Mouse (Mus musculus) natural killer cell, adult 2 months (primary cell): ENCODE measurements around the gene Grin2a.

Source experiments
- DNase-seq, 2 experiments: peaks; one replicate each; pipeline ENCODE4 v3.0.0; 2022; ENCODE audit warnings: low spot score in 2 of 2

The Grin2a gene

GRCm38 (mm10) chr16:9752600-9752999 lies 242.8 kb downstream of the Grin2a start:
- DNase-seq = no peak

- no peak for DNase-seq
Observed at GRCm38 (mm10) chr16:9751045-9751569, 244.3 kb downstream of the Grin2a start.

- no peak for DNase-seq
Observed at GRCm38 (mm10) chr16:9749661-9750060, 245.7 kb downstream of the Grin2a start.

GRCm38 (mm10) chr16:9742443-9742842 lies 252.9 kb downstream of the Grin2a start:
- no peak for DNase-seq

GRCm38 (mm10) chr16:9738679-9739078 lies 256.7 kb downstream of the Grin2a start:
- DNase-seq = no peak

GRCm38 (mm10) chr16:9737131-9737530 lies 258.2 kb downstream of the Grin2a start:
- DNase-seq = no peak

GRCm38 (mm10) chr16:9735365-9736080 lies 259.8 kb downstream of the Grin2a start:
- no peak for DNase-seq

GRCm38 (mm10) chr16:9727603-9728002 lies 267.8 kb downstream of the Grin2a start:
- no peak for DNase-seq

GRCm38 (mm10) chr16:9725578-9726113 lies 269.7 kb downstream of the Grin2a start:
- no peak for DNase-seq

GRCm38 (mm10) chr16:9711398-9711797 lies 284.0 kb downstream of the Grin2a start:
- DNase-seq = no peak

- DNase-seq = no peak
Observed at GRCm38 (mm10) chr16:9709921-9710320, 285.4 kb downstream of the Grin2a start.

- no peak for DNase-seq
Observed at GRCm38 (mm10) chr16:9697141-9697540, 298.2 kb downstream of the Grin2a start.

GRCm38 (mm10) chr16:9694081-9694480 lies 301.3 kb downstream of the Grin2a start:
- DNase-seq = no peak

- no peak for DNase-seq
Observed at GRCm38 (mm10) chr16:9688523-9689140, 306.7 kb downstream of the Grin2a start.

GRCm38 (mm10) chr16:9680572-9680971 lies 314.8 kb downstream of the Grin2a start:
- no peak for DNase-seq

GRCm38 (mm10) chr16:9679994-9680393 lies 315.4 kb downstream of the Grin2a start:
- no peak for DNase-seq

- DNase-seq = no peak
Observed at GRCm38 (mm10) chr16:9678750-9679149, 316.6 kb downstream of the Grin2a start.

- DNase-seq = no peak
Observed at GRCm38 (mm10) chr16:9672390-9672789, 323.0 kb downstream of the Grin2a start.

- DNase-seq = no peak
Observed at GRCm38 (mm10) chr16:9671222-9671621, 324.1 kb downstream of the Grin2a start.

GRCm38 (mm10) chr16:9670750-9671161 lies 324.6 kb downstream of the Grin2a start:
- no peak for DNase-seq

- no peak for DNase-seq
Observed at GRCm38 (mm10) chr16:9665896-9666295, 329.5 kb downstream of the Grin2a start.

GRCm38 (mm10) chr16:9664060-9664459 lies 331.3 kb downstream of the Grin2a start:
- no peak for DNase-seq

GRCm38 (mm10) chr16:9663508-9663907 lies 331.9 kb downstream of the Grin2a start:
- DNase-seq = no peak
